Mouse (Mus musculus): ENCODE results near the gene Glp1r. TPM values are rescaled to one million over a fixed set of nuclear protein-coding genes. Genes with fewer than 3 reads are reported as not detected.

Gene Glp1r
- polyA plus RNA-seq, 2 experiments: 0.05 TPM; not detected in 1

GRCm38 (mm10) chr17:30892730-30893129 is 8.9 kb upstream of the Glp1r start:
- H3K9ac ChIP-seq (ENCODE audit: low read depth, low read length, severe bottlenecking): no peak overlapping the region
- H3K27me3 ChIP-seq (ENCODE audit: control insufficient read depth, insufficient read depth, low read length): no peaks in the 10 kb centered on the region
- no peak for DNase-seq (ENCODE audit: low spot score)
- WGBS: 41% methylated on average over 2 of the region's 2 CpGs
- no peaks in the 10 kb centered on the region for H3K36me3 ChIP-seq (ENCODE audit: control insufficient read depth, insufficient read depth, low read length)
- TF ChIP-seq POLR2A (IDR thresholded peaks at IDR 0.05; ENCODE audit: borderline replicate concordance, extremely low read depth, insufficient read depth, insufficient read length): no peak
- ATAC-seq (ENCODE audit: low FRiP score, low read depth): no peak
- H3K4me1 ChIP-seq (ENCODE audit: control insufficient read depth, insufficient read depth, low read length): no peaks in the 10 kb centered on the region
- H3K4me3 ChIP-seq (replicated peaks; ENCODE audit: low read length): no peak overlapping the region
- no peak overlapping the region for H3K4me2 ChIP-seq (replicated peaks; ENCODE audit: low read depth, low read length, severe bottlenecking)
- no peak overlapping the region for H3K27ac ChIP-seq (replicated peaks; ENCODE audit: low read depth, low read length)
- no peaks in the 10 kb centered on the region for H3K9me3 ChIP-seq (ENCODE audit: control insufficient read depth, low read length)

- Histone ChIP-seq H3K4me3 (replicated peaks; ENCODE audit: low read length) (no peak overlapping the region), H3K27me3 (ENCODE audit: control insufficient read depth, insufficient read depth, low read length) (peaks cover 24% of the 10 kb centered on the region), H3K4me1 (ENCODE audit: control insufficient read depth, insufficient read depth, low read length) (0 out of 2 replicates have a peak, but pooled peaks cover 6% of the 10 kb centered on the region), H3K9me3 (ENCODE audit: control insufficient read depth, low read length) (0 out of 2 replicates have a peak, but pooled peaks cover 4% of the 10 kb centered on the region), H3K4me2 (replicated peaks; ENCODE audit: low read depth, low read length, severe bottlenecking) (no peak overlapping the region), H3K9ac (ENCODE audit: low read depth, low read length, severe bottlenecking) (no peak overlapping the region), H3K27ac (replicated peaks; ENCODE audit: low read depth, low read length) (no peak overlapping the region), H3K36me3 (ENCODE audit: control insufficient read depth, insufficient read depth, low read length) (no peaks in the 10 kb centered on the region)
- no peak for TF ChIP-seq POLR2A (IDR thresholded peaks at IDR 0.05; ENCODE audit: borderline replicate concordance, extremely low read depth, insufficient read depth, insufficient read length)
- WGBS: 14% methylated on average over 2 of the region's 2 CpGs
- DNase-seq (ENCODE audit: low spot score) (no peak), ATAC-seq (ENCODE audit: low FRiP score, low read depth) (no peak)
Observed at GRCm38 (mm10) chr17:30897075-30897474, 4.5 kb upstream of the Glp1r start.

- Histone ChIP-seq H3K36me3 (ENCODE audit: control insufficient read depth, insufficient read depth, low read length) (no peaks in the 10 kb centered on the region), H3K27ac (replicated peaks; ENCODE audit: low read depth, low read length) (no peak overlapping the region), H3K4me3 (replicated peaks; ENCODE audit: low read length) (no peak overlapping the region), H3K27me3 (ENCODE audit: control insufficient read depth, insufficient read depth, low read length) (peaks cover 42% of the 10 kb centered on the region), H3K9ac (ENCODE audit: low read depth, low read length, severe bottlenecking) (no peak overlapping the region), H3K9me3 (ENCODE audit: control insufficient read depth, low read length) (0 out of 2 replicates have a peak, but pooled peaks cover 4% of the 10 kb centered on the region), H3K4me1 (ENCODE audit: control insufficient read depth, insufficient read depth, low read length) (0 out of 2 replicates have a peak, but pooled peaks cover 6% of the 10 kb centered on the region), H3K4me2 (replicated peaks; ENCODE audit: low read depth, low read length, severe bottlenecking) (no peak overlapping the region)
- WGBS: 65% methylated on average over 2 of the region's 2 CpGs
- ATAC-seq (ENCODE audit: low FRiP score, low read depth) (no peak), DNase-seq (ENCODE audit: low spot score) (no peak)
- TF ChIP-seq POLR2A (IDR thresholded peaks at IDR 0.05; ENCODE audit: borderline replicate concordance, extremely low read depth, insufficient read depth, insufficient read length): no peak
Observed at GRCm38 (mm10) chr17:30904096-30904495, 2.5 kb downstream of the Glp1r start.

GRCm38 (mm10) chr17:30907577-30907976 is 6.0 kb downstream of the Glp1r start:
- Histone ChIP-seq H3K36me3 (ENCODE audit: control insufficient read depth, insufficient read depth, low read length) (no peaks in the 10 kb centered on the region), H3K9me3 (ENCODE audit: control insufficient read depth, low read length) (no peaks in the 10 kb centered on the region), H3K27ac (replicated peaks; ENCODE audit: low read depth, low read length) (no peak overlapping the region), H3K9ac (ENCODE audit: low read depth, low read length, severe bottlenecking) (no peak overlapping the region), H3K4me3 (replicated peaks; ENCODE audit: low read length) (no peak overlapping the region), H3K4me2 (replicated peaks; ENCODE audit: low read depth, low read length, severe bottlenecking) (no peak overlapping the region), H3K27me3 (ENCODE audit: control insufficient read depth, insufficient read depth, low read length) (peaks cover 18% of the 10 kb centered on the region), H3K4me1 (ENCODE audit: control insufficient read depth, insufficient read depth, low read length) (peaks cover 11% of the 10 kb centered on the region)
- DNase-seq (ENCODE audit: low spot score) (no peak), ATAC-seq (ENCODE audit: low FRiP score, low read depth) (no peak)
- no peak for TF ChIP-seq POLR2A (IDR thresholded peaks at IDR 0.05; ENCODE audit: borderline replicate concordance, extremely low read depth, insufficient read depth, insufficient read length)
- 46% methylated on average over 4 of the region's 4 CpGs for WGBS

GRCm38 (mm10) chr17:30910866-30911731 is 9.5 kb downstream of the Glp1r start:
- H3K27ac ChIP-seq (replicated peaks; ENCODE audit: low read depth, low read length): no peak overlapping the region
- WGBS: 32% methylated on average over 27 of the region's 27 CpGs
- no peak overlapping the region; the same call in 1 of the 2 replicates for H3K4me2 ChIP-seq (replicated peaks; ENCODE audit: low read depth, low read length, severe bottlenecking)
- H3K4me1 ChIP-seq (ENCODE audit: control insufficient read depth, insufficient read depth, low read length): peaks cover 11% of the 10 kb centered on the region
- ATAC-seq (ENCODE audit: low FRiP score, low read depth) (no peak), DNase-seq (ENCODE audit: low spot score) (no peak)
- H3K27me3 ChIP-seq (ENCODE audit: control insufficient read depth, insufficient read depth, low read length): peaks cover 19% of the 10 kb centered on the region; the same call in 1 of the 2 replicates
- no peak overlapping the region for H3K4me3 ChIP-seq (replicated peaks; ENCODE audit: low read length)
- H3K36me3 ChIP-seq (ENCODE audit: control insufficient read depth, insufficient read depth, low read length): no peaks in the 10 kb centered on the region
- no peak overlapping the region for H3K9ac ChIP-seq (ENCODE audit: low read depth, low read length, severe bottlenecking)
- no peak for TF ChIP-seq POLR2A (IDR thresholded peaks at IDR 0.05; ENCODE audit: borderline replicate concordance, extremely low read depth, insufficient read depth, insufficient read length)
- no peaks in the 10 kb centered on the region for H3K9me3 ChIP-seq (ENCODE audit: control insufficient read depth, low read length)

Measured in limb, embryonic 14.5 days (tissue).